Mouse (Mus musculus) lung, postnatal 10 days (tissue): Measurements from ENCODE around the gene Oard1.

Source experiments
- DNase-seq: peaks from one replicate; pipeline ENCODE4 v3.0.0; 2021

Gene Oard1

GRCm38 (mm10) chr17:48437421-48437911 lies 27.7 kb downstream of the Oard1 start:
- no peak for DNase-seq

- no peak for DNase-seq
Measured at GRCm38 (mm10) chr17:48442745-48443457, 33.1 kb downstream of the Oard1 start.

GRCm38 (mm10) chr17:48443542-48444145 lies 33.8 kb downstream of the Oard1 start:
- DNase-seq = no peak

DNA sequence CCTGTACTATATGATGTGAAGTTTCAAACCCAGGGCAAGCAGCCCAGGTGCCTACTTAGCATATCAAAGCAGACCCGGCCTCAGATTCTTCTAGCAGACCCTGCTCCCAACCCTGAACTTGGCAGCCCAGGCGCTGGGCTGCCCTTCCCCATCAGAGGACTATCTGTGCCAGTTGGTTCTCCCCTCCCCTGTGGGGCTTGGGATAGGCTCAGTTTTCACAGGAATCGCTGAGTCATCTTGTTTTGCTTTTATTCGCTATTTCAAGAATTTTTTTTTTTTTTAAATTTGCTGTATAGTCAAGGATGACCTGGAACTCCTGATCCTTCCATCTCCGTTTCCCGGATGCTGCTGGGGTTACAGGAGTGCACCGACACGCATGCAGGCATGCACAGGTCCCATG lies 37.9 kb downstream of the Oard1 start:
- no peak for DNase-seq

DNA sequence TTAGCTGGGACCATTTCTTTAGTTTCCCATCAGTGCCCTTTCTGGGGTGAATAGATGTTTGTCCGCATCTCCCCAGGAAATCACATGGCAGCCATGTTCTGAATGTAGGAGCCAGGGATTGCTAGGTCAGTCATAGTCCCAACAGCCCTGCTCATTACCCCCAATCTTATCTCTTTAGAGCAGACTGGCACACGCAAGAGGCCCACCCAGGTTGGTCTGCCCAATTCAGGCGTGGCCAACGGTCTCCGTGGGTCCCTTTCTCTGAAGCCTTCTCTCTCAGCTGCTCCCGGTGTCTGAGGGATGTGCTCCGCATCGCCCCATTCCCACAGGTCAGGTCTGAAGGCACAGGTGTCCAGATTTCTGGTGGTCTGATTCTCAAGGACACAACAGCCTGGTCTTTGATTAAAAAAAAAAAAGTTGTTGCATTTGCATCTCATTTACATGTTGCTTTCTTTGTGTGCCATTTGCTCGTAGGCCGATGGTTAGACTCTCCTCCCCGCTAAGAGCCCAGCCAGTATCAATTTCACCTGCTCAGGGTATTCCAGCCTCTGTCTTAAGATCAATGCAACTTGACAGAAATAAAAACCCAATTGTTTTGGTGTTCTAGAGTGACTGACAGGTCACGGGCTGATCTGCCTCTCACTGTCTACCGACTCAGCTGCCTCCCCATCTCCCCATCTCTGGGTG lies 41.0 kb downstream of the Oard1 start:
- no peak for DNase-seq

DNA sequence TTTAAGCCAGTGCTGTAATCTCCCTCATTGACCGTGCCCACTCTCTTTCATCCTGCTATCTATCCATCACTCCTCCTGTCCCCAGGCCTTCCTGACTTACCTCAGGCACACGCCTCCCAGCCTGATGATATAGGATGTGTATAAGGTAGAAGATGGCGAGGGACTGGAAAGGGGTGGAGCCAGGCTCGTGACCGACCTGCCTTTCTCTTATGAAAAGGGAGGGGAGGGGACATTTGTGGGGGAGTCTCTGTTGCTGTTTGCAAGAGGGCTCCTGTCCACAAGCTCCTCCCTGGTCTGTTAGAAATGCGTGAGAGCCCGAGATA lies 41.5 kb downstream of the Oard1 start, which contains the start of gene Tspo2:
Gene Tspo2 (minus strand): TSS at position 170 of the 323 bp plus-strand sequence.
- DNase-seq = no peak

DNA sequence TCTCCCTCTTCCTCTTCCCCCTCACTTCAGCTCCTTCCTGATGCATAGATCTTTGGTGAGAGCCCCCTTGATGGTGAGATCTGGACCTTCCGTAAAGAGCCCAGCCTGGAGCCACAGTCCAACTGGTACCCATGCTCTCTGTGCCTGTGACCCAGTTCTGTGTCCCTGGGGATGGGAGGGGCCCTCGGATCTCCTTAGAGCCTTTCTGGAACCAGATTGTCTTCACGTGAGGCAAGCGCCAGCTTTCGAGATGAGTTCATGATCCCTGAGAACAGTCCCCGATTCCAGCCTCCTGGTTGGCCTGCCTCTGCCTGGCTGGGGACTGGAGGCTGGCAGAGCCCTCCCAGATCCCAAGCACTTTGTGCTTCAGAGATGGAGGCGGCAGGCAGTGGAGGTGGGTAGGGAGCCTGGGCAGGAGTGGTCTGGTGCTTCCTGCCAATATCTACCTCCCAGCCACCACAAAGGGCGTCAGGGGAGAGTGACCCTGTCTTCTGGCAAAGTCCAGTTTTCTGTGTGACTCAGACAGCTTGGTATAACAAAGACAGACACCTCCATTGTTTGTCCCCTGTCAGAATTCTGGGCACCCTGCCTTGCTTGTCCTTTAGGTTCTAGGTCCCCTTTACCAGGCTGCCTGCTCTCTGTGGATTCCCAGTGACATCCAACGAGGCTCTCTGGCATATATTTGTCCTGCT lies 42.1 kb downstream of the Oard1 start:
- DNase-seq = no peak

DNA sequence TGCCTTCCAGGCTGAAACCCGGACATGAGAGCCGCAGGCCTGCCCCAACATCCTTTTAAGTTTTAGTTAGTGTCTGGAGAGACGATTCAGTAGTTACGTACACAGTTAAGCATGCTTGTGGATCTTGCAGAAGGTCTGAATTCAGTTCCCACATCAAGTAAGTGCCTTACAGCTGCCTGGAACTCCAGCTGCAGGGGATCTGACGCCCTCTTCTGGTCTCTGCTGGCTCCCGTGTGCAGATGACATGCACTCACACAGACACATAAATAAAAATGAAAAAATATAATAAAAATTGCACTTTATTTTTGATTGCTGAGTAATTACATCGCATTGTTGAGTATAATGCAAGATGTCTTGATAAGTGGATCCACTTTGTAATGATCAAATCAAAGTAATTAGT lies 43.7 kb downstream of the Oard1 start:
- DNase-seq = no peak

GRCm38 (mm10) chr17:48454190-48454589 lies 44.4 kb downstream of the Oard1 start:
- DNase-seq = no peak

- DNase-seq = peak; percentile 34
Measured at GRCm38 (mm10) chr17:48454688-48455087, 44.9 kb downstream of the Oard1 start, which contains the start of gene Unc5cl. Gene Unc5cl, plus strand, starts transcription at chr17:48454901.

DNA sequence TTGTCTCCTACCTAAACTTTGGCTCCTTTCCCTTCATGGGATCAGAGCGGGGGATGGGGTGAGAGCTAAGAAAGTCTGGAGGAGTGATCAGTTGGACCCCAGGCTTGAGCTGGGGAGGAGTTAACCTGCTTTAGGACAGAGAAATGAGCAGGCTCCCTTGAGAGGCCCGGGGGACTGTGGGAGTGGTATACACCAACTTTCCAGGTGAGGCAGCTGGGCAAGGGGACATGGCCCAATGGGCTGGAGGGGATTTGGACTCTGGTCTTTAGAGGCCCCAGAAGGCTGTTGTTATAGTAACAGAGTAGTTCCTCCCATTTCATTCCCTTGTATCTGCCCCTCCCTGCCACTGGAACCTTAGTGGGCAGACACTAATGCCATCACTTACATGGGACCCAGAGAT lies 46.1 kb downstream of the Oard1 start:
- DNase-seq = no peak

- DNase-seq = no peak
Measured at GRCm38 (mm10) chr17:48457971-48458653, 48.3 kb downstream of the Oard1 start.

DNA sequence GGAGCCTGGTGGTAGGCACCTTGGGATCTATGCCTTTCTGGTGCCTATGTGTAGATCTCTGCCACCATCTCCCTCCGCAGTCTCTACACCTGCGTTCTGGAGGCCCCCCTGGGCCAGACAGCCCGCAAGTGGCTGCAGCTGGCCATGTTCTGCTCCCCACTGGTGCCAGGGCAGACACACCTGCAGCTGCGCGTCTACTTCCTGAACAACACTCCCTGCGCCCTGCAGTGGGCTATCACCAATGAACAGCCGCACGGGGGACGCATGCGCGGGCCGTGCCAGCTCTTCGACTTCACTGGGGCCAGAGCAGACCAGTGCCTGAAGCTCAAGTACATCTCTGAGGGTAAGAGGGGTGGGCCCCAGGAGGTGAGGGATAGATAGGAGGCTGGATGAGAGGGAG lies 52.3 kb downstream of the Oard1 start:
- DNase-seq = no peak

DNA sequence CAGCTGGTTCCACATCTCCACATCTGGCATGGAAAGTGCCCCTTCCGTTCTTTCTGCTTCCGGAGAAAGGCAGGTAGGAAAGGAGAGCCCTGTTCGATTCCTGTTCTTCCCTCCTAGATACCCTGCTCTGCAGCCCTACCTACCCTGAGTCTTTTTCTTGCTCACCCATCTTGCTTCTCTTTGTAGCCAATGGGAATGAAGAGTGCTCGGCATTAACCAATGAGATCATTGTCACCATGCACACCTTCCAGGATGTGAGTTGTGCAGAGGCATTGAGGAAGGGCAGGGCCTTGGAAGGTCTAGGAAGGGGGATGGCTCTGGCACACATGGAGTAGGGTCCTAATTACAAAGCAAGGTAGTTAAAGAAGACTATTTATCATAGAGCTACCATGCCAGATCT lies 53.6 kb downstream of the Oard1 start:
- DNase-seq = no peak
